9 mouse cellular contexts compared by ENCODE assay signal in genomic region chr7:127707957-127708206, GRCm38 (mm10). TPM values are rescaled to one million over a fixed set of nuclear protein-coding genes. Genes with fewer than 3 reads are reported as not detected.
A peak's percentile ranks its signal among the peaks of the same experiment; 100 is the strongest.
DNase-seq lines count a peak whose midpoint lies in the region; ATAC-seq lines count a peak whose summit lies in the region.
"Had no signal": no experiment of that assay in that cellular context is flagged by ENCODE, and none has a peak within 500 bp of the region (broad histone marks: within the 10 kb centered on the region; RNA-seq: fewer than 3 reads in every experiment).

No protein-coding gene starts in this region.

- H3K36me3 ChIP-seq in lung, embryonic 16.5 days (ENCODE audit: control insufficient read depth, insufficient read depth, low read length): peaks cover 15% of the 10 kb centered on the region
- H3K36me3 ChIP-seq in embryonic facial prominence, embryonic 15.5 days: peaks cover 37% of the 10 kb centered on the region
- H3K36me3 ChIP-seq in limb, embryonic 11.5 days (ENCODE audit: control insufficient read depth, insufficient read depth, low read length): peaks cover 10% of the 10 kb centered on the region
- 0 out of 2 replicates have a peak, but pooled peaks cover 12% of the 10 kb centered on the region for H3K36me3 ChIP-seq in neural tube, embryonic 14.5 days (ENCODE audit: control insufficient read depth, insufficient read depth, low read length)

- peaks cover 29% of the 10 kb centered on the region for H3K4me1 ChIP-seq in lung, embryonic 16.5 days (replicated peaks; ENCODE audit: control insufficient read depth, insufficient read depth, low read length)
- H3K4me1 ChIP-seq in embryonic facial prominence, embryonic 15.5 days: peaks cover 50% of the 10 kb centered on the region
- peaks cover 20% of the 10 kb centered on the region for H3K4me1 ChIP-seq in limb, embryonic 11.5 days (ENCODE audit: control insufficient read depth, insufficient read depth, low read length)
- peaks cover 14% of the 10 kb centered on the region for H3K4me1 ChIP-seq in neural tube, embryonic 14.5 days (ENCODE audit: control insufficient read depth, insufficient read depth, low read length)

- WGBS in lung, embryonic 16.5 days: 0% methylated on average over 5 of the region's 5 CpGs
- WGBS in embryonic facial prominence, embryonic 15.5 days: 0% methylated on average over 5 of the region's 5 CpGs
- 2% methylated on average over 5 of the region's 5 CpGs for WGBS in limb, embryonic 11.5 days
- WGBS in neural tube, embryonic 14.5 days: 0% methylated on average over 5 of the region's 5 CpGs

- H3K9me3 ChIP-seq in lung, embryonic 16.5 days (ENCODE audit: control insufficient read depth, low read length): no peaks in the 10 kb centered on the region; the same call in 1 of the 2 replicates
- H3K9me3 ChIP-seq in embryonic facial prominence, embryonic 15.5 days (replicated peaks): no peaks in the 10 kb centered on the region
- no peaks in the 10 kb centered on the region for H3K9me3 ChIP-seq in limb, embryonic 11.5 days (ENCODE audit: control insufficient read depth, low read length)
- no peaks in the 10 kb centered on the region for H3K9me3 ChIP-seq in neural tube, embryonic 14.5 days (ENCODE audit: control insufficient read depth, low read length)

- DNase-seq in lung, adult 18-20 months: no peak
- DNase-seq in limb, embryonic 11.5 days (ENCODE audit: low spot score): no peak
- DNase-seq in embryo, embryonic 9.5 days (ENCODE audit: extremely low spot score): no peak
- DNase-seq in thymus, postnatal 10 days (ENCODE audit: low spot score in 2 of 2): no peak

- no peaks in the 10 kb centered on the region for H3K27me3 ChIP-seq in lung, embryonic 16.5 days (ENCODE audit: control insufficient read depth, insufficient read depth, low read depth, low read length)
- H3K27me3 ChIP-seq in embryonic facial prominence, embryonic 15.5 days: no peaks in the 10 kb centered on the region
- no peaks in the 10 kb centered on the region for H3K27me3 ChIP-seq in limb, embryonic 11.5 days (ENCODE audit: control insufficient read depth, insufficient read depth, low read length)
- H3K27me3 ChIP-seq in neural tube, embryonic 14.5 days (ENCODE audit: control insufficient read depth, insufficient read depth, low read length): no peaks in the 10 kb centered on the region

- H3K27ac ChIP-seq in lung, embryonic 16.5 days (ENCODE audit: low read length): peak overlapping the region; percentile 99
- peak overlapping the region; percentile 99 for H3K27ac ChIP-seq in embryonic facial prominence, embryonic 15.5 days (replicated peaks)
- peak overlapping the region; percentile 95 for H3K27ac ChIP-seq in limb, embryonic 11.5 days (replicated peaks; ENCODE audit: low read depth, low read length)
- peak overlapping the region; percentile 92; the same call in 1 of the 2 replicates for H3K27ac ChIP-seq in neural tube, embryonic 14.5 days (ENCODE audit: low read depth, low read length)

- peak overlapping the region; percentile 81 for H3K4me3 ChIP-seq in lung, embryonic 16.5 days (ENCODE audit: low read length)
- H3K4me3 ChIP-seq in embryonic facial prominence, embryonic 15.5 days (replicated peaks): peak overlapping the region; percentile 79
- H3K4me3 ChIP-seq in limb, embryonic 11.5 days (ENCODE audit: low read depth, low read length): peak overlapping the region; percentile 68
- H3K4me3 ChIP-seq in neural tube, embryonic 14.5 days (ENCODE audit: low read depth, low read length): peak overlapping the region; percentile 75

- H3K9ac ChIP-seq in lung, embryonic 16.5 days (ENCODE audit: low read length): peak overlapping the region; percentile 87
- H3K9ac ChIP-seq in embryonic facial prominence, embryonic 15.5 days: peak overlapping the region; percentile 72
- H3K9ac ChIP-seq in limb, embryonic 11.5 days (ENCODE audit: low read length): peak overlapping the region; percentile 82
- peak overlapping the region; percentile 83 for H3K9ac ChIP-seq in neural tube, embryonic 14.5 days (replicated peaks; ENCODE audit: low read depth, low read length)

- ATAC-seq in lung, embryonic 16.5 days (ENCODE audit: low read depth): no peak
- no peak for ATAC-seq in embryonic facial prominence, embryonic 15.5 days (ENCODE audit: insufficient number of reproducible peaks, low FRiP score, low TSS enrichment, low read depth)
- ATAC-seq in limb, embryonic 11.5 days (ENCODE audit: insufficient number of reproducible peaks, low FRiP score, low TSS enrichment, low read depth): no peak
- ATAC-seq in neural tube, embryonic 14.5 days (ENCODE audit: low read depth): no peak
- ATAC-seq in megakaryocyte-erythroid progenitor cell, adult 5-6 weeks (replicated peaks; ENCODE audit: low FRiP score, low TSS enrichment, poor library complexity, severe bottlenecking): no peak

- H3K4me2 ChIP-seq in lung, embryonic 16.5 days (ENCODE audit: low read depth, low read length): peak overlapping the region; percentile 92
- peak overlapping the region; percentile 81 for H3K4me2 ChIP-seq in embryonic facial prominence, embryonic 15.5 days (replicated peaks)
- H3K4me2 ChIP-seq in limb, embryonic 11.5 days (ENCODE audit: low read depth, severe bottlenecking): peak overlapping the region; percentile 86
- peak overlapping the region; percentile 75 for H3K4me2 ChIP-seq in neural tube, embryonic 14.5 days (ENCODE audit: low read depth, low read length)

RNA-seq across cellular contexts. Expression of gene Bcl7c, which starts 0.9 kb away (rescaled TPM):
- polyA plus RNA-seq in lung, embryonic 16.5 days (2015; fragmentation: Nextera tagmentation; extraction: Ambion mirVana): 40.5 and 46.1 TPM in 2 replicates
- 93.4 and 99.8 TPM in 2 replicates for polyA plus RNA-seq in embryonic facial prominence, embryonic 15.5 days (2015; fragmentation: Nextera tagmentation; extraction: Ambion mirVana)
- polyA plus RNA-seq in limb, embryonic 11.5 days (2014; fragmentation: Nextera tagmentation; extraction: Ambion mirVana): 83.9 and 85.5 TPM in 2 replicates
- polyA plus RNA-seq in neural tube, embryonic 14.5 days (2014; fragmentation: Nextera tagmentation; extraction: Ambion mirVana): 36.0 and 45.7 TPM in 2 replicates
- total RNA-seq in megakaryocyte-erythroid progenitor cell, adult 5-6 weeks (2014; fragmentation: Nextera tagmentation): 84.1 and 94.3 TPM in 2 replicates
- 51.3 and 61.0 TPM in 2 replicates for total RNA-seq in megakaryocyte-erythroid progenitor cell, adult 5-6 weeks (2017)

RNA-seq across cellular contexts. Expression of gene Ctf1, which starts 4.7 kb away (rescaled TPM):
- 11.4 and 11.8 TPM in 2 replicates for polyA plus RNA-seq in lung, embryonic 16.5 days (2015; fragmentation: Nextera tagmentation; extraction: Ambion mirVana)
- 25.9 and 29.8 TPM in 2 replicates for polyA plus RNA-seq in embryonic facial prominence, embryonic 15.5 days (2015; fragmentation: Nextera tagmentation; extraction: Ambion mirVana)
- polyA plus RNA-seq in limb, embryonic 11.5 days (2014; fragmentation: Nextera tagmentation; extraction: Ambion mirVana): 19.6 and 21.4 TPM in 2 replicates
- 2.7 and 3.6 TPM in 2 replicates for polyA plus RNA-seq in neural tube, embryonic 14.5 days (2014; fragmentation: Nextera tagmentation; extraction: Ambion mirVana)
- 4.2 and 5.5 TPM in 2 replicates for total RNA-seq in megakaryocyte-erythroid progenitor cell, adult 5-6 weeks (2014; fragmentation: Nextera tagmentation)
- 1.9 and 3.0 TPM in 2 replicates for total RNA-seq in megakaryocyte-erythroid progenitor cell, adult 5-6 weeks (2017)

RNA-seq across cellular contexts. Expression of gene Ctf2, which starts 24.1 kb away (rescaled TPM):
- polyA plus RNA-seq in lung, embryonic 16.5 days (2015; fragmentation: Nextera tagmentation; extraction: Ambion mirVana): 0.23 and 0.24 TPM in 2 replicates
- 1.1 and 1.3 TPM in 2 replicates for polyA plus RNA-seq in embryonic facial prominence, embryonic 15.5 days (2015; fragmentation: Nextera tagmentation; extraction: Ambion mirVana)
- polyA plus RNA-seq in limb, embryonic 11.5 days (2014; fragmentation: Nextera tagmentation; extraction: Ambion mirVana): 0.32 and 0.70 TPM in 2 replicates
- polyA plus RNA-seq in neural tube, embryonic 14.5 days (2014; fragmentation: Nextera tagmentation; extraction: Ambion mirVana): 0.27 TPM in 1 of 2 replicates, not detected in the other
- total RNA-seq in megakaryocyte-erythroid progenitor cell, adult 5-6 weeks (2014; fragmentation: Nextera tagmentation): not detected in 2 replicates
- not detected in 2 replicates for total RNA-seq in megakaryocyte-erythroid progenitor cell, adult 5-6 weeks (2017)
- total RNA-seq: left cerebral cortex, postnatal 36 days had no signal

RNA-seq across cellular contexts. Expression of gene Fbxl19, which starts 36.5 kb away (rescaled TPM):
- polyA plus RNA-seq in lung, embryonic 16.5 days (2015; fragmentation: Nextera tagmentation; extraction: Ambion mirVana): 3.1 and 3.8 TPM in 2 replicates
- polyA plus RNA-seq in embryonic facial prominence, embryonic 15.5 days (2015; fragmentation: Nextera tagmentation; extraction: Ambion mirVana): 5.2 and 5.7 TPM in 2 replicates
- polyA plus RNA-seq in limb, embryonic 11.5 days (2014; fragmentation: Nextera tagmentation; extraction: Ambion mirVana): 9.8 and 10.9 TPM in 2 replicates
- 6.5 and 9.1 TPM in 2 replicates for polyA plus RNA-seq in neural tube, embryonic 14.5 days (2014; fragmentation: Nextera tagmentation; extraction: Ambion mirVana)
- 11.6 and 14.2 TPM in 2 replicates for total RNA-seq in megakaryocyte-erythroid progenitor cell, adult 5-6 weeks (2014; fragmentation: Nextera tagmentation)
- 12.2 and 12.5 TPM in 2 replicates for total RNA-seq in megakaryocyte-erythroid progenitor cell, adult 5-6 weeks (2017)
